Mouse (Mus musculus) embryonic facial prominence, embryonic 14.5 days (tissue): ENCODE results near the gene Fermt2. TPM values are rescaled to one million over a fixed set of nuclear protein-coding genes. Genes with fewer than 3 reads are reported as not detected.

Experiments used
- ATAC-seq: fragments of 200-750 bp; cut with Nextera tagmentation; 2 replicates; pipeline ENCODE4 v1.8.0; 2017; ENCODE audit warnings: low read depth, moderate number of reproducible peaks, moderate TSS enrichment
- DNase-seq: peaks from one replicate; pipeline ENCODE4 v3.0.0-alpha.2; 2015; ENCODE audit warnings: low spot score
- H3K27ac ChIP-seq: fragments of 300-500 bp; sonication (generic); replicated peaks from 2 replicates; pipeline ENCODE4 v1.5.1; 2014; ENCODE audit warnings: low read depth, mild to moderate bottlenecking, low read length, moderate library complexity
- H3K27me3 ChIP-seq: fragments of 300-500 bp; sonication (generic); replicated peaks from 2 replicates; pipeline ENCODE4 v1.6.1; 2014; ENCODE audit warnings: low read length; ENCODE audit not compliant: control insufficient read depth, insufficient read depth
- H3K36me3 ChIP-seq: fragments of 300-500 bp; sonication (generic); 2 replicates; pipeline ENCODE4 v1.6.1; 2014; ENCODE audit warnings: low read length, mixed read lengths; ENCODE audit not compliant: control insufficient read depth, insufficient read depth
- H3K4me1 ChIP-seq: fragments of 300-500 bp; sonication (generic); 2 replicates; pipeline ENCODE4 v1.6.1; 2014; ENCODE audit warnings: antibody characterized with exemption, low read length; ENCODE audit not compliant: control insufficient read depth, insufficient read depth
- H3K4me2 ChIP-seq: fragments of 300-500 bp; sonication (generic); 2 replicates; pipeline ENCODE4 v1.6.1; 2014; ENCODE audit warnings: low read depth, mild to moderate bottlenecking, low read length, moderate library complexity, mixed read lengths
- H3K4me3 ChIP-seq: fragments of 300-500 bp; sonication (generic); 2 replicates; pipeline ENCODE4 v1.5.1; 2014; ENCODE audit warnings: low read depth, mild to moderate bottlenecking, low read length
- H3K9ac ChIP-seq: fragments of 300-500 bp; sonication (generic); 2 replicates; pipeline ENCODE4 v1.6.1; 2014; ENCODE audit warnings: low read depth, mild to moderate bottlenecking, low read length, moderate library complexity, mixed read lengths
- H3K9me3 ChIP-seq: fragments of 300-500 bp; sonication (generic); 2 replicates; pipeline ENCODE4 v1.6.1; 2016; ENCODE audit warnings: low read length; ENCODE audit not compliant: control insufficient read depth
- WGBS: fragments of 180-500 bp; shearing (Covaris S2); extraction: QIAGEN DNeasy Blood & Tissue Kit; methylation state at CpG from one replicate; pipeline ENCODE4 v1.1.7; 2014; 5-methylcytosine and 5-hydroxymethylcytosine counted together
- polyA plus RNA-seq: library from polyadenylated mRNA; unstranded; fragments of >200 nt; fragmentation: Nextera tagmentation; extraction: Ambion mirVana; gene quantifications from 2 replicates; pipeline ENCODE4 v1.2.1, GENCODE M21; 2014

Fermt2 gene
- polyA plus RNA-seq, 1 experiment from 2014 or later, result 153 TPM

- peak; percentile 44; the same call in 1 of the 2 replicates for ATAC-seq
- H3K27ac ChIP-seq, result peak overlapping the region; percentile 99
- DNase-seq, result peak; percentile 71
These were observed 737 bp upstream of the Fermt2 start for GRCm38 (mm10) chr14:45530364-45531345.

GRCm38 (mm10) chr14:45528861-45529260, 1.1 kb downstream of the Fermt2 start:
- 0 out of 2 replicates have a peak, but pooled peaks have one; percentile 13 for ATAC-seq
- WGBS, result 1% methylated on average over 13 of the region's 13 CpGs
- Histone ChIP-seq H3K27ac (peak overlapping the region; percentile 99), H3K9ac (peak overlapping the region; percentile 88), H3K9me3 (no peaks in the 10 kb centered on the region), H3K4me2 (peak overlapping the region; percentile 72), H3K27me3 (no peaks in the 10 kb centered on the region), H3K4me3 (peak overlapping the region; percentile 80), H3K4me1 (peaks cover 19% of the 10 kb centered on the region), H3K36me3 (0 out of 2 replicates have a peak, but pooled peaks cover 4% of the 10 kb centered on the region)
- DNase-seq, result peak; percentile 48

More at GRCm38 (mm10) chr14:45530364-45531345, 737 bp upstream of the Fermt2 start:
- no peaks in the 10 kb centered on the region for H3K9me3 ChIP-seq
- peak overlapping the region; percentile 72 for H3K4me2 ChIP-seq
- no peaks in the 10 kb centered on the region for H3K27me3 ChIP-seq
- H3K4me1 ChIP-seq, result peaks cover 19% of the 10 kb centered on the region
- no peaks in the 10 kb centered on the region for H3K36me3 ChIP-seq
- WGBS, result 2% methylated on average over 31 of the region's 37 CpGs
- H3K4me3 ChIP-seq, result peak overlapping the region; percentile 80
- peak overlapping the region; percentile 88 for H3K9ac ChIP-seq

GRCm38 (mm10) chr14:45515771-45516170, 14.1 kb downstream of the Fermt2 start:
- no peaks in the 10 kb centered on the region for H3K9me3 ChIP-seq
- H3K9ac ChIP-seq, result no peak overlapping the region
- no peak overlapping the region for H3K27ac ChIP-seq
- WGBS, result 73% methylated on average over 11 of the region's 11 CpGs
- ATAC-seq, result no peak
- H3K4me2 ChIP-seq, result no peak overlapping the region
- H3K4me3 ChIP-seq, result no peak overlapping the region
- H3K36me3 ChIP-seq, result peaks cover 11% of the 10 kb centered on the region
- no peaks in the 10 kb centered on the region for H3K27me3 ChIP-seq
- peaks cover 23% of the 10 kb centered on the region; the same call in 1 of the 2 replicates for H3K4me1 ChIP-seq
- DNase-seq, result no peak

- 34% methylated on average over 4 of the region's 4 CpGs for WGBS
- no peak overlapping the region for H3K27ac ChIP-seq
These were observed 19.1 kb downstream of the Fermt2 start for GRCm38 (mm10) chr14:45510787-45511186.

GRCm38 (mm10) chr14:45507923-45508322, 22.0 kb downstream of the Fermt2 start:
- Histone ChIP-seq H3K4me3 (no peak overlapping the region), H3K27me3 (no peaks in the 10 kb centered on the region), H3K9me3 (0 out of 2 replicates have a peak, but pooled peaks cover 6% of the 10 kb centered on the region), H3K9ac (no peak overlapping the region), H3K4me1 (peaks cover 25% of the 10 kb centered on the region), H3K4me2 (no peak overlapping the region), H3K27ac (peak overlapping the region; percentile 49; the same call in 1 of the 2 replicates), H3K36me3 (peaks cover 17% of the 10 kb centered on the region)
- ATAC-seq (no peak), DNase-seq (peak; percentile 69)
- WGBS, result 14% methylated on average over 4 of the region's 4 CpGs

More at GRCm38 (mm10) chr14:45510787-45511186, 19.1 kb downstream of the Fermt2 start:
- Histone ChIP-seq H3K4me3 (no peak overlapping the region), H3K27me3 (no peaks in the 10 kb centered on the region), H3K4me1 (peaks cover 34% of the 10 kb centered on the region), H3K36me3 (peaks cover 11% of the 10 kb centered on the region), H3K9me3 (0 out of 2 replicates have a peak, but pooled peaks cover 2% of the 10 kb centered on the region), H3K4me2 (no peak overlapping the region), H3K9ac (no peak overlapping the region)
- ATAC-seq, result no peak
- no peak for DNase-seq

- ATAC-seq, result no peak
- 66% methylated on average over 3 of the region's 3 CpGs for WGBS
- H3K9ac ChIP-seq, result no peak overlapping the region
These were observed 22.5 kb downstream of the Fermt2 start for GRCm38 (mm10) chr14:45507447-45507846.

GRCm38 (mm10) chr14:45507032-45507431, 22.9 kb downstream of the Fermt2 start:
- DNase-seq (peak; percentile 82), ATAC-seq (peak; percentile 87)
- no peaks in the 10 kb centered on the region for H3K27me3 ChIP-seq
- no peak overlapping the region for H3K4me2 ChIP-seq
- peaks cover 13% of the 10 kb centered on the region for H3K36me3 ChIP-seq
- WGBS, result 15% methylated on average over 6 of the region's 6 CpGs
- no peak overlapping the region for H3K9ac ChIP-seq
- peak overlapping the region; percentile 49; the same call in 1 of the 2 replicates for H3K27ac ChIP-seq
- H3K9me3 ChIP-seq, result 0 out of 2 replicates have a peak, but pooled peaks cover 6% of the 10 kb centered on the region
- H3K4me1 ChIP-seq, result peaks cover 25% of the 10 kb centered on the region
- H3K4me3 ChIP-seq, result no peak overlapping the region

More at GRCm38 (mm10) chr14:45507447-45507846, 22.5 kb downstream of the Fermt2 start:
- H3K36me3 ChIP-seq, result peaks cover 13% of the 10 kb centered on the region
- H3K27me3 ChIP-seq, result no peaks in the 10 kb centered on the region
- H3K4me2 ChIP-seq, result no peak overlapping the region
- 0 out of 2 replicates have a peak, but pooled peaks cover 6% of the 10 kb centered on the region for H3K9me3 ChIP-seq
- DNase-seq, result no peak
- H3K4me3 ChIP-seq, result no peak overlapping the region
- H3K4me1 ChIP-seq, result peaks cover 25% of the 10 kb centered on the region
- peak overlapping the region; percentile 49 for H3K27ac ChIP-seq

GRCm38 (mm10) chr14:45506165-45506564, 23.8 kb downstream of the Fermt2 start:
- Histone ChIP-seq H3K27ac (no peak overlapping the region; the same call in 1 of the 2 replicates), H3K9me3 (0 out of 2 replicates have a peak, but pooled peaks cover 6% of the 10 kb centered on the region), H3K4me1 (peaks cover 25% of the 10 kb centered on the region), H3K4me2 (no peak overlapping the region), H3K4me3 (no peak overlapping the region), H3K27me3 (no peaks in the 10 kb centered on the region), H3K9ac (no peak overlapping the region), H3K36me3 (peaks cover 13% of the 10 kb centered on the region)
- WGBS, result 84% methylated on average over 4 of the region's 4 CpGs
- ATAC-seq (no peak), DNase-seq (peak; percentile 43)
